Mouse (Mus musculus) erythroblast, embryonic 14.5 days (primary cell): ENCODE data around the gene C2cd5.

Source experiments
- GATA1 ChIP-seq: IDR thresholded peaks from 2 replicates; pipeline ENCODE4 v1.6.1; 2012; ENCODE audit warnings: low read length, inconsistent platforms, mixed read lengths
- TAL1 ChIP-seq: IDR thresholded peaks from 3 replicates; pipeline ENCODE4 v1.6.1; 2012; ENCODE audit warnings: low read length, inconsistent platforms, mixed read lengths

DNA sequence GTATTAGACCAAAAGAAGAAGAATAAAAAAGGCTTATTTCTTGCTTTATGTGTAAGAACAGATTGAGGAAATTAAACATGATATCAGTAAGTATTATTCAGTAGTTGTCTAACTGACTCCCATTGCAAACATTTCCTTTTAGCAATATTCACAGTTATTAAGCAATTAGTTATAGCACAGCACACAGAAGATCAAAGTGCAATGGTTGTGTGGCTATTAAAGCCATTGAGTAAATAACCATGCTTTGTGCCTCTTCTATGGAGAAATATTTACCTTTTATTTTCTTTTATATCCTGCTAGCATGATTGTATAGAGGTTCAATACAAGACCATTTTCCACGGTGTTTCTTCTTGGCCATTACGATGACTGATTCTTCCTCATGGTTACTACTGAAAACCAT lies 33.2 kb upstream of the C2cd5 start:
- TF ChIP-seq GATA1 (no peak), TAL1 (no peak)
